Mouse (Mus musculus) frontal cortex, adult (tissue): Measurements from ENCODE around the gene Samd4.

Experiments used
- ATAC-seq: cut with Nextera tagmentation; 2 replicates; pipeline ENCODE4 v1.9.2; 2017; ENCODE audit warnings: mild to moderate bottlenecking, moderate library complexity, mixed read lengths; ENCODE audit not compliant: low TSS enrichment

Gene Samd4

GRCm38 (mm10) chr14:47074045-47074666 lies 191.5 kb downstream of the Samd4 start:
- ATAC-seq: no peak

GRCm38 (mm10) chr14:47075010-47075677 lies 192.5 kb downstream of the Samd4 start:
- no peak for ATAC-seq

GRCm38 (mm10) chr14:47075856-47076255 lies 193.2 kb downstream of the Samd4 start:
- ATAC-seq: no peak

GRCm38 (mm10) chr14:47076956-47077575 lies 194.4 kb downstream of the Samd4 start:
- ATAC-seq: peak; percentile 67; the same call in 1 of the 2 replicates

- no peak for ATAC-seq
Measured at GRCm38 (mm10) chr14:47077576-47077970, 194.9 kb downstream of the Samd4 start.

GRCm38 (mm10) chr14:47079911-47080310 lies 197.3 kb downstream of the Samd4 start:
- no peak for ATAC-seq

- ATAC-seq: no peak
Measured at GRCm38 (mm10) chr14:47083311-47083710, 200.7 kb downstream of the Samd4 start.

GRCm38 (mm10) chr14:47083838-47084237 lies 201.2 kb downstream of the Samd4 start:
- no peak for ATAC-seq

- no peak for ATAC-seq
Measured at GRCm38 (mm10) chr14:47084686-47085085, 202.0 kb downstream of the Samd4 start.

- ATAC-seq: no peak
Measured at GRCm38 (mm10) chr14:47086123-47086522, 203.5 kb downstream of the Samd4 start.

GRCm38 (mm10) chr14:47086743-47087142 lies 204.1 kb downstream of the Samd4 start:
- ATAC-seq: peak; percentile 96

- peak; percentile 76 for ATAC-seq
Measured at GRCm38 (mm10) chr14:47087182-47087581, 204.5 kb downstream of the Samd4 start.

GRCm38 (mm10) chr14:47087669-47088250 lies 205.1 kb downstream of the Samd4 start:
- ATAC-seq: no peak

- no peak for ATAC-seq
Measured at GRCm38 (mm10) chr14:47088339-47088738, 205.7 kb downstream of the Samd4 start.

- ATAC-seq: no peak
Measured at GRCm38 (mm10) chr14:47089153-47089552, 206.5 kb downstream of the Samd4 start.

GRCm38 (mm10) chr14:47091908-47092307 lies 209.3 kb downstream of the Samd4 start:
- no peak for ATAC-seq

GRCm38 (mm10) chr14:47093355-47093792 lies 210.7 kb downstream of the Samd4 start:
- peak; percentile 93 for ATAC-seq

GRCm38 (mm10) chr14:47095036-47095435 lies 212.4 kb downstream of the Samd4 start:
- no peak for ATAC-seq

GRCm38 (mm10) chr14:47096357-47096756 lies 213.7 kb downstream of the Samd4 start:
- ATAC-seq: no peak

- ATAC-seq: no peak
Measured at GRCm38 (mm10) chr14:47104246-47105173, 221.9 kb downstream of the Samd4 start.

- no peak for ATAC-seq
Measured at GRCm38 (mm10) chr14:47105174-47105557, 222.5 kb downstream of the Samd4 start.

- ATAC-seq: no peak
Measured at GRCm38 (mm10) chr14:47105755-47106154, 223.1 kb downstream of the Samd4 start.
